Mouse (Mus musculus): ENCODE measurements around the gene Gm20716.

DNA sequence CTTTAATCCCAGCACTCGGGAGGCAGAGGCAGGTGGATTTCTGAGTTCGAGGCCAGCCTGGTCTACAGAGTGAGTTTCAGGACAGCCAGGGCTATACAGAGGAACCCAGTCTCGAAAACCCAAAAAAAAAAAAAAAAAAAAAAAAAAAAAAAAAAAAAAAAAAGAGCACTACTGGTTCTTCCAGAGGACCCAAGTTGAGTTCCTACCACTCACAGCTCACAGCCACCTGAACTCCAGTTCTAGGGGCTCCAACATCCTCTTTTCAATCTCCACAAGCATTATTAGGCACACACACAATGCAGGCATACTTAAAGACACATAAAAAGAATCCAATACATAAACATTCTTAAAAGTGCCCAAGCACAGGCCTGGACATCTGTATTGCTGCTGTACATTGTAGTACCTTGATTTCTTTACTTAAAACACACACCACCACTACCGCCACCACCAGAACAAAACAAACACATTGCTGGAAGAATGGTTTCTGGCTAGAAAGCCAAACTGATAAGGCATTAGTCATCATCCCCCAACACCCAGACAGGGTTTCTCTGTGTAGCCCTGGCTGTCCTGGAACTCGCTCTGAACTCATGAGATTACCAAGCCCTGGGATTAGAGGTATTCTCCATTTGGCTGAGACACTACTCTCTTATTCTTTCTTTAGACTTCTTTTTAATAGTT lies 30.0 kb downstream of the Gm20716 start:
- no peak for TF ChIP-seq POLR2A (IDR thresholded peaks at IDR 0.05; ENCODE audit: borderline replicate concordance, extremely low read depth, insufficient read depth, insufficient read length, poor library complexity, severe bottlenecking)
- no peak for TF ChIP-seq CTCF (IDR thresholded peaks at IDR 0.05; ENCODE audit: borderline replicate concordance, extremely low read depth, insufficient read depth, insufficient read length)

Measured in brain, embryonic 14.5 days (tissue).